Mouse (Mus musculus): ENCODE data around the gene Agtpbp1. TPM values are rescaled to one million over a fixed set of nuclear protein-coding genes. Genes with fewer than 3 reads are reported as not detected.

Agtpbp1 gene
- total RNA-seq, 1 experiment = 25.0 TPM

- Histone ChIP-seq H3K4me3 (ENCODE audit: insufficient read depth in 1 of 2, low read depth in 1 of 2, low read length in 2 of 2, poor library complexity in 1 of 2, severe bottlenecking in 1 of 2) (no peak overlapping the region), H3K9me3 (ENCODE audit: control insufficient read depth, insufficient read depth, low read depth, low read length) (no peaks in the 10 kb centered on the region), H3K9ac (ENCODE audit: insufficient read depth, low read depth, low read length, poor library complexity, severe bottlenecking) (no peak overlapping the region), H3K36me3 (ENCODE audit: control insufficient read depth, insufficient read depth, low read length, poor library complexity, severe bottlenecking) (no peaks in the 10 kb centered on the region; the same call in 1 of the 2 replicates), H3K27ac (ENCODE audit: insufficient read depth, low read depth, low read length, poor library complexity, severe bottlenecking) (no peak overlapping the region), H3K4me1 (ENCODE audit: control insufficient read depth in 2 of 2, insufficient read depth in 2 of 2, low read length in 2 of 2, poor library complexity in 1 of 2) (no peaks in the 10 kb centered on the region; a peak in 1 of 4 replicates)
- in situ Hi-C loops (cut with MboI; ENCODE audit: low sequenced_read_pairs in 2 of 2, unreplicated experiment in 2 of 2) = no loop called here
- TF ChIP-seq HCFC1 (IDR thresholded peaks at IDR 0.05; ENCODE audit: borderline replicate concordance, insufficient read depth, low read length) (no peak), MAFK (IDR thresholded peaks at IDR 0.05; ENCODE audit: insufficient read depth, low read depth, low read length) (no peak)
- DNase-seq (ENCODE audit: low read depth, low spot score) = no peak
These were observed 137.9 kb downstream of the Agtpbp1 start for GRCm38 (mm10) chr13:59447130-59447529.

GRCm38 (mm10) chr13:59445179-59445578 lies 139.8 kb downstream of the Agtpbp1 start:
- Histone ChIP-seq H3K9ac (ENCODE audit: insufficient read depth, low read depth, low read length, poor library complexity, severe bottlenecking) (no peak overlapping the region), H3K4me1 (ENCODE audit: control insufficient read depth in 2 of 2, insufficient read depth in 2 of 2, low read length in 2 of 2, poor library complexity in 1 of 2) (no peaks in the 10 kb centered on the region), H3K4me3 (ENCODE audit: insufficient read depth in 1 of 2, low read depth in 1 of 2, low read length in 2 of 2, poor library complexity in 1 of 2, severe bottlenecking in 1 of 2) (no peak overlapping the region), H3K36me3 (ENCODE audit: control insufficient read depth, insufficient read depth, low read length, poor library complexity, severe bottlenecking) (no peaks in the 10 kb centered on the region; the same call in 1 of the 2 replicates), H3K9me3 (ENCODE audit: control insufficient read depth, insufficient read depth, low read depth, low read length) (no peaks in the 10 kb centered on the region), H3K27ac (ENCODE audit: insufficient read depth, low read depth, low read length, poor library complexity, severe bottlenecking) (no peak overlapping the region)
- in situ Hi-C loops (cut with MboI; ENCODE audit: low sequenced_read_pairs in 2 of 2, unreplicated experiment in 2 of 2) = no loop called here
- DNase-seq (ENCODE audit: low read depth, low spot score) = no peak
- no peak for TF ChIP-seq CHD2 (IDR thresholded peaks at IDR 0.05; ENCODE audit: low read depth, low read length)
- no peak for TF ChIP-seq ZC3H11A (IDR thresholded peaks at IDR 0.05; ENCODE audit: borderline replicate concordance, low read depth, low read length)
- TF ChIP-seq MAFK (IDR thresholded peaks at IDR 0.05; ENCODE audit: insufficient read depth, low read depth, low read length) = no peak
- TF ChIP-seq HCFC1 (IDR thresholded peaks at IDR 0.05; ENCODE audit: borderline replicate concordance, insufficient read depth, low read length) = no peak
- no peak for TF ChIP-seq ZNF384 (IDR thresholded peaks at IDR 0.05; ENCODE audit: low read depth, low read length)

GRCm38 (mm10) chr13:59444371-59444770 lies 140.7 kb downstream of the Agtpbp1 start:
- no peak overlapping the region for H3K27ac ChIP-seq (ENCODE audit: insufficient read depth, low read depth, low read length, poor library complexity, severe bottlenecking)
- H3K4me1 ChIP-seq (ENCODE audit: control insufficient read depth in 2 of 2, insufficient read depth in 2 of 2, low read length in 2 of 2, poor library complexity in 1 of 2) = no peaks in the 10 kb centered on the region
- H3K9ac ChIP-seq (ENCODE audit: insufficient read depth, low read depth, low read length, poor library complexity, severe bottlenecking) = no peak overlapping the region
- no peaks in the 10 kb centered on the region for H3K9me3 ChIP-seq (ENCODE audit: control insufficient read depth, insufficient read depth, low read depth, low read length)
- in situ Hi-C loops (cut with MboI; ENCODE audit: low sequenced_read_pairs in 2 of 2, unreplicated experiment in 2 of 2) = no loop called here
- H3K36me3 ChIP-seq (ENCODE audit: control insufficient read depth, insufficient read depth, low read length, poor library complexity, severe bottlenecking) = no peaks in the 10 kb centered on the region; the same call in 1 of the 2 replicates
- no peak for DNase-seq (ENCODE audit: low read depth, low spot score)
- TF ChIP-seq ZC3H11A (IDR thresholded peaks at IDR 0.05; ENCODE audit: borderline replicate concordance, low read depth, low read length) = no peak
- no peak for TF ChIP-seq CHD2 (IDR thresholded peaks at IDR 0.05; ENCODE audit: low read depth, low read length)
- no peak for TF ChIP-seq ZNF384 (IDR thresholded peaks at IDR 0.05; ENCODE audit: low read depth, low read length)
- no peak for TF ChIP-seq MAFK (IDR thresholded peaks at IDR 0.05; ENCODE audit: insufficient read depth, low read depth, low read length)
- no peak for TF ChIP-seq HCFC1 (IDR thresholded peaks at IDR 0.05; ENCODE audit: borderline replicate concordance, insufficient read depth, low read length)
- no peak overlapping the region for H3K4me3 ChIP-seq (ENCODE audit: insufficient read depth in 1 of 2, low read depth in 1 of 2, low read length in 2 of 2, poor library complexity in 1 of 2, severe bottlenecking in 1 of 2)

- no peak overlapping the region for H3K9ac ChIP-seq (ENCODE audit: insufficient read depth, low read depth, low read length, poor library complexity, severe bottlenecking)
- no peaks in the 10 kb centered on the region for H3K4me1 ChIP-seq (ENCODE audit: control insufficient read depth in 2 of 2, insufficient read depth in 2 of 2, low read length in 2 of 2, poor library complexity in 1 of 2)
- H3K36me3 ChIP-seq (ENCODE audit: control insufficient read depth, insufficient read depth, low read length, poor library complexity, severe bottlenecking) = no peaks in the 10 kb centered on the region
- no peak overlapping the region for H3K4me3 ChIP-seq (ENCODE audit: insufficient read depth in 1 of 2, low read depth in 1 of 2, low read length in 2 of 2, poor library complexity in 1 of 2, severe bottlenecking in 1 of 2)
- no peaks in the 10 kb centered on the region for H3K9me3 ChIP-seq (ENCODE audit: control insufficient read depth, insufficient read depth, low read depth, low read length)
- in situ Hi-C loops (cut with MboI; ENCODE audit: low sequenced_read_pairs in 2 of 2, unreplicated experiment in 2 of 2) = no loop called here
- DNase-seq (ENCODE audit: low read depth, low spot score) = no peak
- TF ChIP-seq HCFC1 (IDR thresholded peaks at IDR 0.05; ENCODE audit: borderline replicate concordance, insufficient read depth, low read length) = no peak
- no peak for TF ChIP-seq MAFK (IDR thresholded peaks at IDR 0.05; ENCODE audit: insufficient read depth, low read depth, low read length)
- no peak for TF ChIP-seq ZC3H11A (IDR thresholded peaks at IDR 0.05; ENCODE audit: borderline replicate concordance, low read depth, low read length)
- no peak for TF ChIP-seq CHD2 (IDR thresholded peaks at IDR 0.05; ENCODE audit: low read depth, low read length)
- no peak for TF ChIP-seq ZNF384 (IDR thresholded peaks at IDR 0.05; ENCODE audit: low read depth, low read length)
- H3K27ac ChIP-seq (ENCODE audit: insufficient read depth, low read depth, low read length, poor library complexity, severe bottlenecking) = no peak overlapping the region
These were observed 145.3 kb downstream of the Agtpbp1 start for GRCm38 (mm10) chr13:59439683-59440082.

- TF ChIP-seq ZNF384 (IDR thresholded peaks at IDR 0.05; ENCODE audit: low read depth, low read length) (no peak), ZC3H11A (IDR thresholded peaks at IDR 0.05; ENCODE audit: borderline replicate concordance, low read depth, low read length) (peak; percentile 40; the same call in 1 of the 2 replicates)
- H3K4me3 ChIP-seq (ENCODE audit: insufficient read depth in 1 of 2, low read depth in 1 of 2, low read length in 2 of 2, poor library complexity in 1 of 2, severe bottlenecking in 1 of 2) = no peak overlapping the region
- in situ Hi-C loops (cut with MboI; ENCODE audit: low sequenced_read_pairs in 2 of 2, unreplicated experiment in 2 of 2) = no loop called here
- H3K4me1 ChIP-seq (ENCODE audit: control insufficient read depth in 2 of 2, insufficient read depth in 2 of 2, low read length in 2 of 2, poor library complexity in 1 of 2) = no peaks in the 10 kb centered on the region
- no peak overlapping the region; the same call in 1 of the 2 replicates for H3K27ac ChIP-seq (ENCODE audit: insufficient read depth, low read depth, low read length, poor library complexity, severe bottlenecking)
- DNase-seq (ENCODE audit: low read depth, low spot score) = no peak
- H3K36me3 ChIP-seq (ENCODE audit: control insufficient read depth, insufficient read depth, low read length, poor library complexity, severe bottlenecking) = no peaks in the 10 kb centered on the region
- H3K9ac ChIP-seq (ENCODE audit: insufficient read depth, low read depth, low read length, poor library complexity, severe bottlenecking) = no peak overlapping the region
- no peaks in the 10 kb centered on the region for H3K9me3 ChIP-seq (ENCODE audit: control insufficient read depth, insufficient read depth, low read depth, low read length)
These were observed 150.5 kb downstream of the Agtpbp1 start for GRCm38 (mm10) chr13:59434554-59434953.
